Mouse (Mus musculus) hematopoietic stem cell, adult 5-6 weeks (primary cell): ENCODE data around the gene Pacs2. TPM values are rescaled to one million over a fixed set of nuclear protein-coding genes. Genes with fewer than 3 reads are reported as not detected.

Experiments
- ATAC-seq, 2 experiments: fragments of 125-278 bp in 1 of 2; replicated peaks in 1 of 2; 2 replicates each; pipeline ENCODE4 v1.8.0; 2016 to 2017; ENCODE audit warnings: inconsistent platforms in 2 of 2, mild to moderate bottlenecking in 2 of 2, moderate number of reproducible peaks in 2 of 2, low read depth in 1 of 2, moderate TSS enrichment in 1 of 2; ENCODE audit not compliant: low FRiP score in 2 of 2, poor library complexity in 2 of 2, severe bottlenecking in 2 of 2, insufficient read depth in 1 of 2, low TSS enrichment in 1 of 2
- total RNA-seq: library from RNA; stranded (forward); fragments of 172-1452, 232-1000 nt; gene quantifications from 2 replicates; pipeline ENCODE4 v1.2.3, GENCODE M21; 2017

Gene Pacs2
- total RNA-seq: 12.9 and 14.5 TPM in 2 replicates

DNA sequence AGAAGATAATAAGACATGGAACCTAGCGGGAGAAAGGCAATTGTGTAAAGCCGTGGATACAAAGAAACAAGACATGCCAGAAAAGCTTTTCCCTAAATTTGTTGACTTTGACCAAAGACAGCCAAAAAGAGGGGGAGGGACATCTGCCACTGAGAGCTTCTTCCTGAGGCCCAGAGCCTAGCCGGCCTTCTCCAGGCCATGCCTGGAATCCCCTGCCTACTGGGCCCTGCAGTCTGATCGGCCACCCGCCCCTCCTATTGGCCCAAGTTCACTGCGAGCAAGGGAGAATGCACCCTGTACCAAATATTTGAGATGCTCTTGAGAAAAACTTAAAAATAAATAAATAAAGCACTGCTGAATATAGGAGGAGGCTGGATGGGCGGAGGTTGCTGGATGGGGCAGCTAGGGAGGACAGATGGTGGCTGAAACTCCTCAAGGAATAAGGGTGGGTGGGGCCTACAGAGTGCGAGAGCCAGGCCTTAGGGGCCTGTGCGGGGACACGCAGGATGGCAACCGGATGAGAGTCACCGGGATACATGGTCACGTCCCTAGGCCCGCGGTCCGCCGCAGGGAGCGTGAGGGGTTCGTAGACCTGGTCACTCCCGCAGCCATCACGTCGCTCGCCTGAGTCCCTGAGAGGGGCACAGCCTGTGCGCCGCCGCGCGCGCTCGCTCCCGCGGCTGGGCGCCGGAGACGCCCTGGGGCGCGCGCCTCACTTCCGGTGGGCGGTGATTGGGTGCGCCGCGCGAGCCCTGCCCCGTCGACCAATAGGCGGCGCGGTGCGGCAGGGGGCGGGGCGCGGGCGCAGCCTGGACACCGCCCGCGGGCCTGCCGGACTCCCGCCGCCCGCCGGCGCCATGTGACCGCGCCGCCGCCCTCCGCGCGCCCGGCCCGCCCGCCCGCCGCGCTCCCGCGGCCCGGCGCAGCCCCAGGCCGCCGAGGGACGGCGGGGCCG is at the start of gene Pacs2:
Pacs2 (plus strand) TSS at position 905 of the 955 bp plus-strand sequence.
- ATAC-seq: peak; percentile 48 to 63

DNA sequence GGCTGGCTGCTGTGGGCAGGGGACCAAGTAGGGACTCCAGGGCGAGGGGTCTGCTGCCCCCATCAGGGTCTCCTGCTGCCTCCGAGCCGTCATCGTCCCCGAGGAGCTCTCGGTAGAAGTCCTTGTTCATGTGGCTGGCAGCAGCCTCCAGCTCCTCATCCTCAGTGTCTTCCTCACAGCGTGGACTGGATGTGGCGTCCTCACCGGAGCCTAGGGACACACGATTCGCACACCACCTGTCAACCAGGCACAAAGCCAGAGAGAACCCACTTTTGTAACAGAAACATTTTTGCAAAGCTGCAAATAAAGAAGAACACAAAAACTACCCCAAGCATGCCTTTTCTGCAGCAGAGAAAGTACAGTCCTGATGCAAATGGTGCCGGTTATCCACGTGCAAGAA is 48.5 kb upstream of the Pacs2 start:
- ATAC-seq: no peak

DNA sequence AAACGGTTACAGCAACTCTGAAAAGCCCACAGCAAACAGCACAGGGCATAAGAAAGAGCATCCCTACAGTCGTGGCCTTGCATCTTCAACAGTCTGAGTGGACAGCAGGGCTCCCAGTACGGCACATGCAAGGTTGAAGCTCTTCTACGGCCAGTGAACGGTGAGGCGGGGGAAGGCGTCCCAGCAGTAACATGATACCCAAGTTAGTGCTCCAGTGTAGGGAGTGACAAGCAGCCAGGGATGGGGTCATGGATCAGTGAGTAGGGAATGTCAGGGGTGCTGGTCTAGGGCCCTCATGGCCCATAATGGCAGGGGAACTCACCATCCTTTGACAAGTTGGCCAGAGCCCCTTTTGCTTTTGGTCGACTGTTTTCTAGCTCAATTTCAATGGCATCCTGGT is 45.4 kb upstream of the Pacs2 start:
- ATAC-seq: no peak

DNA sequence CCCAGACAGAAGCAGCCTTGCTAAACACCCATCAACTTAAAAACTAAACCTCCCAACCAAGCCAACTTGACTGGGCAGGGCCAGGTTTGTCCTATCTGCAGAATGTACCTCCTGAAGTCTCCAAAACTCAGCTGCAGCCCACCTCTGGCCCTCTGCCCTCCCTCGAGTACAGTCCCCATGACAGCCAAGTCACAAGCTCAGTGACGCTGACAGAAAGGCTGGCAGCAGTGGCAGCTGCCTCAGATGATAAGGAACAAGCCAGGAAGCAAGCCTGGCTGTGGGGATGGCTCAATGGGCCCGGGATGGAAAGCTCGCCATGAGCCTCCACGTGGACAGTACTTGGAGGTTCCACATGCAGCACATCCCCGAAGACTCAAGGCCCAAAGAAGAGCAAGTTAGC is 44.7 kb upstream of the Pacs2 start:
- ATAC-seq: no peak

- ATAC-seq: no peak
Measured at GRCm38 (mm10) chr12:112974736-112975135, 39.6 kb upstream of the Pacs2 start.

GRCm38 (mm10) chr12:112976371-112977073 is 37.8 kb upstream of the Pacs2 start, which contains the start of gene Btbd6:
Gene Btbd6, plus strand, starts transcription at chr12:112976482.
- ATAC-seq: peak; percentile 82 to 89

- no peak for ATAC-seq
Measured at GRCm38 (mm10) chr12:112977156-112977555, 37.2 kb upstream of the Pacs2 start.

DNA sequence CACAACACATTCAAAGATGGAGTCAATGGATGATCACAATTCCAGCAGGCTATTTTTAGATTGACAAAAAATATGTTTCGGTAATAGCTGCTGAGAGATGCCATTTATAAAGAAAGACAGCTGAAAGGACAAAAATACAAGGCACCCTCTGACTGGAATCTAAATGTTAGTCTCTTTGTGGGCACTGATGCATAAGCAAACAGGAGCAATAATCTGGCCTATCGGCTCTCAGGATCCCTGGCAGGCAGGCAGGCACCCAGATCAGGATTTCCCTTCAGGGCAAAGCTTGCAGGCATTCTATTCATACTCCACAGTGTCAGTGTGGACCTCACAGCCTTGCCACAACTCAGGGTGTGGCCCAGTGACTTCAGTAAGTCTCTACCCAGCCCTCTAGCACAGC is 32.3 kb upstream of the Pacs2 start:
- ATAC-seq: no peak

- ATAC-seq: peak; percentile 41 to 56; a peak in 2 of 4 replicates
Measured at GRCm38 (mm10) chr12:112985346-112985745, 29.0 kb upstream of the Pacs2 start.

GRCm38 (mm10) chr12:112987877-112988276 is 26.4 kb upstream of the Pacs2 start:
- peak in 1 of 2 experiments; percentile 49; a peak in 2 of 4 replicates for ATAC-seq

- ATAC-seq: no peak
Measured at GRCm38 (mm10) chr12:112990706-112991405, 23.5 kb upstream of the Pacs2 start.

DNA sequence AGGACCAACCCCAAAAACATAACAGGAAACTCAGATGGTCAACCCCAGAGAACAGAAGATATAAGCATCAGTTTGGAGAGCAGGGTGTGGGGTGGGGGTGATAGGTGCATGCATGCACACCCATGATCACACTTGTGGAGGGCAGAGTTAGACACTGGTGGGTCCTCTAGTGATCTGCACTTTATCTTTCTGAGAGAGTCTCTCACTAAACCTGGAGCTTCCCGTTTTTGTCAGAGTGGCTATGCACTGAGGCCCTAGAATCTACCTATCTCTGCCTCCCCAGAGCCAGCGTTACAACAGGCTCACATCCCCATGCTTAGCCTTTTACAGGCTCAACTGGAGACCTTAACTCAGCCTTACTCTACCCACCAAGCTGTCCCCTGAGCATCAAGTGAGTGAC is 22.9 kb upstream of the Pacs2 start:
- no peak for ATAC-seq

DNA sequence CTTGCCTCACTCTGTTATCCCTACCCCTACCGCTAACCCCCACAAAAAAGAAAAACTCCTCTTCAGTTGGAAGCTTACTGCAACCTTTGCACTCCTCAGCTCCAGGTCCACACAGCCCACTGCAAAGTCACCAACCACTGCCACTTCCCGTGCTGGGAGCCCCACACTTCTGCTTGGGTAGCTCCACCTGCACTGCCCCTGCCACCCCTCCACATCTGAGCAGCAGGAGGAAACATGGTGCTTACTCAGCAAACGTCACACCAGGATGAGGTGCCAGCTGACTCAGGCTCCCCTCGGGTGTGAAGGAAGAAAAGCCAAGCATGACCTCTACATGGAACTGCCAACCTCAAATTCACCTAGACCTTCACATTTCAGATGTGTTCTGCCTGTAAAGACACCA is 20.2 kb upstream of the Pacs2 start:
- ATAC-seq: peak; percentile 95 to 99

DNA sequence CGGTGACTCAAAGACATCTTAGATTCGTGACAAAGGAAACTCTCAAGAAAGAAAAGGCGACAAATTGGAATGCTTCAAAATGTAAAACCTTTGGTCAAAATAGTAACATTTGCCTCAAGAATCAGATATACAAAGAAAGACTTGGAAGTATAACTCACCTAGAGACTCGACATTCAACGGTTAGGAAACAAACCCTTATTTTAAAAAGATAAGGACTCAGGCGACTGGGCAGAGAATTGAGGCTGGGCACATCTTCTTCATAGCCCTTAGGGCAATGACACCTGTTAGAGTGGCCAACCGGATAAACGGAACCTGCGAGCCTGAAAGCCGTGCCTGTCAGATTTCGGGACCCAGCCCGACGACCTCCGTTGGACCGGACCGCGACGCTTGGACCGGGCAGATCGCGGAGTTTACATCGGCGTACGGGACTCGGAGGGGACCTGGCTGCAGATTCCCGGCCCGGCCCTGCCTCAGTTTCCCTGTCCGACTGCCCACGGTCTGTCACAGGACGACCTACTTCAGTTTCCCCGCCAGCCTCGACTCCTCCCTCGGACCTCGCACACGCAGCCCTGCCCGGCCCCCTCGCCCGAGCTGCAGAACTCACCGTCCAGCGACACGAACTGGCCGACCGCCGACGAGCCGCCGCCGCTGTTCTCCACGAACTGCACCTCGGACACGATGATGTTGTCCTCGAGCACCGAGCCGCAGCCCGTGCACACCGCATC is 14.6 kb upstream of the Pacs2 start:
- no peak for ATAC-seq

GRCm38 (mm10) chr12:113000294-113001132 is 13.8 kb upstream of the Pacs2 start, which contains the start of gene Brf1:
Gene Brf1, minus strand, starts transcription at chr12:113000704.
- ATAC-seq: peak; percentile 94 to 95

- ATAC-seq: no peak; a peak in 1 of 4 replicates
Measured at GRCm38 (mm10) chr12:113001133-113001474, 13.2 kb upstream of the Pacs2 start.
